Mouse (Mus musculus) spleen, adult 12 weeks (tissue): ENCODE data around the gene Gm6614.
"Not testable (repeated sequence)": the region's sequence is repeated elsewhere in the genome, so short reads cannot be mapped to it uniquely, and the experiment has no call there.

Experiments
- DNase-seq: peaks from one replicate; pipeline ENCODE4 v3.0.0; 2022; ENCODE audit warnings: low spot score

Gm6614 gene

DNA sequence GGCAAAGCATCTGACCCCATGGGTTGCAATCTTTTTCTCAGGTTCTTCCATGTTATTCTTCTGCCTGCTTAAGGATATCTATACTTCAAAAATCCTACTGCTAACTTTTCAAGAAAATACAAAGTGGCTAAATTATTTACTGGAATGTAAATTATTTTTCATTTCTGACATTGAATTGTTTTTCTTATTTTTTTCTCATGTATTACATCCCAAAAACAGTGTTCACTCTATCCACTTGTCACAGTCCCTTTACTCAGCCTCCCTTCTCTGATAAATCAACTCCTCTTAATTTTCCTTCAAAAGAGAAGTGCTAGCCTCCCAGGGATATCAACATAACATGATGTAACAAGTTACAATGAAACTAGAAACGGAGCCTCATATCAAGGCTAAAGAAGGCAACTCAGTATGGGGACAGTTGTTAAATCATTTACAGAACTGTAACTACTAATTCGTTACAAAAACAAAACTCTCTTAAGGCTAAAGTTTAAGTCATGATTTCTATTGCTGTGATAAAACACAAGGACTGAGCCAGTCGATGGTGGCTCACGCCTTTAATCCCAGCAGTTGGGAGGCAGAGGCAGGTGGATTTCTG lies at the start of gene Gm6614:
Gm6614 (minus strand) TSS at position 51 of the 592 bp plus-strand sequence.
- DNase-seq = no peak

GRCm38 (mm10) chr6:142058281-142058680 lies 47.1 kb upstream of the Gm6614 start:
- not testable (repeated sequence) for DNase-seq

DNA sequence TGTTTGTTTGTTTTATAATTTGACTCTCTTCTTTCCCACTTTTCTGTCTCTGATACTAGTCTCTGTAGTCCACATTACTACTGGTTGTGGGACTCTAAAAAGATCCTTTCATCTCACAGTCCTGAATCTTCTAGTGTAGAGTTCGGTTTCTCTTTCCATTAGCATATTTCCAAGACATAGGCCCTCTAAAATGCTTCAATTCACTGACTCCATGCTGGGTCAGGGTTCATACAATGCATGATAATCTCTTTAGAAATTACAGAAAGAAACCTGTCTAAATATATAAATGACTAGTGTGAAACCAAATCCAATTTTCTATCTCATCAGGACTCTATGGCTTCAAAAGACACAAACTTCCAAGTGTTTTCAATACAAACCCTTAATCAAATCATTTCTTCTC lies 36.5 kb upstream of the Gm6614 start:
- DNase-seq = no peak

DNA sequence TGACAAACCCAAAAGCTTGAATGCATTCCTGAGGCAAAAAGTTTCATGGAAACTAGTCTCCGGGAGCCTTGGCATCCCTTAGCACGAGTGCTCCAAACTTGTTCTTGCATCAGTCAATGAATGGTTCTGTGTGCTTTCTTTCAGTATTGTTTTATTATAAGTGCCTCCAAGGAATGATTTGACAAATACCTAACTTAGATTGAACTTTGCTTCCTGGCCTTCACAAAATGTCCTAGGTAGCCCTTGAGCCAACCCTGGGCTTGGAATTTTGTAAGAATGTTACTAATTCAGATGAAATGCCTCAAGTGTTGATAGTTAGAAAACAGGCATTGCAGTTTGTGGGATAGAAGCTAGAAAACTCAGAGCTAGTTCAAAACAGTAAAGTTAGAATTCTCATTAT lies 34.5 kb upstream of the Gm6614 start:
- DNase-seq = no peak

GRCm38 (mm10) chr6:142041896-142042295 lies 30.7 kb upstream of the Gm6614 start:
- no peak for DNase-seq

GRCm38 (mm10) chr6:142040306-142041175 lies 29.3 kb upstream of the Gm6614 start:
- DNase-seq = no peak

DNA sequence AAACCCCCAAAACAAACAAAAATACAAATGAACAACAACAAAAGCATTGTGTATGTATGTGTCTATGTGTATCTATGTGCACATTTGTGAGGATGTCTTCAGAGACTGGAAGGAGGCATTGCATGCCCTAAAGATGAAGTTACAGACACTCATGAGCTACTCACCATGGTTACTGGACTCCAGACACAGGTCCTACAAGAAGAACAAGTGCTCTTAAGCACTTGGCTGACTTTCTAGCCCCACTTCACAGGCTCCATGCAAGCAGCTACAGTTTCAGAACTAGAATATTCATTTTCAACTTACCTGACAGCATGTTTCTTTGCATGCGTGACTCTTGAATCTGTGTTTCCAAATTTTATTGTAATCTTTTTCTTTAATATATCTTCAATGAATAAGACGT lies 24.6 kb upstream of the Gm6614 start:
- DNase-seq = no peak

- no peak for DNase-seq
Measured at GRCm38 (mm10) chr6:142021671-142022070, 10.5 kb upstream of the Gm6614 start.

- no peak for DNase-seq
Measured at GRCm38 (mm10) chr6:141986772-141987171, 24.4 kb downstream of the Gm6614 start.

GRCm38 (mm10) chr6:141984644-141985043 lies 26.6 kb downstream of the Gm6614 start:
- DNase-seq = no peak

DNA sequence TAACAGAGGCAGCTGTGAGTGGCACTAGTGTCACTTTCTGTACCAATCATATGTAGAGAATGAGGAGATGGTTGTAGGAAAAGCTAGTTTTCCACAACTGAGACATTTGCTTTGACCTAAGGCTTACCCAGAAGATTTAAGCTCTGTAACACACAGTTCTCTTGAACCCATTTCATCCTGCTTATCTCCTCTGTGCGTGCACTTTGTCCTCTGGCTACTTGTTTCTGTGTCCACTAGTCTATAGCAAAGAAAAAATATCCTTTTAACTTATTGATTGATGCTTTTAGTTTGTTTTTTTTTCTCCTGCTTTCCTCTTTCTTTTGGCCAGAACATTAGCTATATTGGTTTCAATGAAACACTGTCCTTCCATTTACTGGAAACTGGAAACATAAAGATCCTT lies 48.8 kb downstream of the Gm6614 start:
- no peak for DNase-seq

DNA sequence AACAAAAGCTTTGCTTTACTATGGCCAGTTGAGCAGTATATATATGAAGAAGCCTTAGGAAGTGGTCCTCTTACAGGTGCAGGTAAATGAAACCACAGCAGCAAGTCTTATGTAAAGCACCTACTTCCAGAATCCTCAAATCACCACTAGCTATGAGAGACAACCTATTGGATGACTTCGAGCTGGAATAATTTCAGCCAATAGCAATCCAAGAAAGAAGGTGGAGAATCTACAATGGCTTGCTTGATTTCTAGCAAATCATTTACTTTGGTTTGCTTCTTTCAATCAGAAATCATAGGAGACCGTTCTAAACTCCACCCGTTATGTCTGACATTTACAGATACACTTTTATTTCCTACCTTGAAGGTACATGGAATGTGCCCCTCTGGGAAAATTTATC lies 49.4 kb downstream of the Gm6614 start:
- no peak for DNase-seq

DNA sequence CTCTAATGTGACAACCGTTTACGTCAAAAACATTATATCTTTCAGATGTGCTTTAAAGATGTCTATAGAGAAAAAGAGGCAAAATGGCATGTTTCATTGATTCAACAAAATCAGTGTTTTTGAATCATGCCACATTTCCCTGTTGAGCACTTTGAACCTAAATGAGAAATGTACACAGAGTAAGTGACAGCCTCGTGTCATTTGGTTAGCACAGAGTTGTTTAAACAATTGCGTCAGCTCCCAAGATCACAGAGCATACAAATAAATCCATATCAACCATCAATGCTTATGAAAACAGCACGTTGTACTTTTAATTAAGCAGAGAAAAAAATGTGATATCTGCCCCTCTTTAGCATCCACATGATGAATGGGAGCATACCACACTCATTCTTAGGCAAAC lies 50.7 kb downstream of the Gm6614 start:
- DNase-seq = no peak

DNA sequence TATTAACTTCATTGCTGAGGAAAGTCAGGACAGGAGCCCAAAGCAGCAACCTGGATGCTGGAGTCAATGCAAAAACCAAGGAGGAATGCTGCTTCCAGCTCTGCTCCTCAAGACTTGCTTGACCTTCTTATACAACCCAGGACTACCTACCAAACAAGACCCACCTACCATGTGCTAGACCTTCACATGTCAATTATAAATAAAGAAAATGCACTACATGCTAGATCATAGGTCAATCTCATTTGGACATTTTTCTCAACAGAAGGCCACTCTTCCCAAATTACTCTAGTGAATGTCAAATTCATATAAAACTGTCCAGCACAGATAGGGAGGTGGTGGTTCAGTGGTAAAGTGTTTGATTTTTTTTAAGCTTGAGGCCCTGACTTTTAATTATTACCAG lies 64.4 kb downstream of the Gm6614 start, which contains the start of gene Slco1a1:
Slco1a1 (minus strand) TSS at position 101 of the 400 bp plus-strand sequence.
- DNase-seq = no peak

- DNase-seq = no peak
Measured at GRCm38 (mm10) chr6:141940451-141940850, 70.8 kb downstream of the Gm6614 start.
